Mouse (Mus musculus) brain, embryonic 14.5 days (tissue): ENCODE measurements around the gene Sox2.

Source experiments
- CTCF ChIP-seq: fragments of 200-500 bp; IDR thresholded peaks from 2 replicates; pipeline ENCODE4 v1.5.1; 2012; ENCODE audit warnings: inconsistent platforms, mild to moderate bottlenecking, moderate library complexity, borderline replicate concordance; ENCODE audit not compliant: insufficient read depth, insufficient read length; ENCODE audit errors: extremely low read depth
- POLR2A ChIP-seq: fragments of 200-500 bp; IDR thresholded peaks from 2 replicates; pipeline ENCODE4 v1.6.1; 2012; ENCODE audit warnings: mild to moderate bottlenecking, inconsistent platforms, borderline replicate concordance; ENCODE audit not compliant: poor library complexity, insufficient read depth, insufficient read length, severe bottlenecking; ENCODE audit errors: extremely low read depth

- TF ChIP-seq CTCF (no peak), POLR2A (no peak)
Observed at GRCm38 (mm10) chr3:34661341-34662007, 11.3 kb downstream of the Sox2 start.
